Mouse (Mus musculus) right cerebral cortex, postnatal 25 days (tissue): Measurements from ENCODE around the gene Kcnj10.
A peak's percentile ranks its signal among the peaks of the same experiment; 100 is the strongest.

Experiments used
- DNase-seq: peaks from one replicate; pipeline ENCODE4 v3.0.0; 2022

The Kcnj10 gene

GRCm38 (mm10) chr1:172340729-172341321 is at the start of gene Kcnj10:
Gene Kcnj10 (plus strand): TSS chr1:172341210.
- peak; percentile 73 for DNase-seq

- no peak for DNase-seq
Measured at GRCm38 (mm10) chr1:172292880-172293279, 48.1 kb upstream of the Kcnj10 start.

- DNase-seq = peak; percentile 56
Measured at GRCm38 (mm10) chr1:172293449-172293848, 47.6 kb upstream of the Kcnj10 start.

- no peak for DNase-seq
Measured at GRCm38 (mm10) chr1:172295751-172296197, 45.2 kb upstream of the Kcnj10 start.

- no peak for DNase-seq
Measured at GRCm38 (mm10) chr1:172296816-172297510, 44.0 kb upstream of the Kcnj10 start.

GRCm38 (mm10) chr1:172297611-172298537 is 43.1 kb upstream of the Kcnj10 start, which contains the start of gene Atp1a2:
Gene Atp1a2 (minus strand): TSS chr1:172298064.
- DNase-seq = peak; percentile 65

GRCm38 (mm10) chr1:172299528-172299927 is 41.5 kb upstream of the Kcnj10 start:
- no peak for DNase-seq

GRCm38 (mm10) chr1:172300247-172300646 is 40.8 kb upstream of the Kcnj10 start:
- no peak for DNase-seq

- DNase-seq = no peak
Measured at GRCm38 (mm10) chr1:172301180-172301579, 39.8 kb upstream of the Kcnj10 start.

- DNase-seq = no peak
Measured at GRCm38 (mm10) chr1:172302311-172302710, 38.7 kb upstream of the Kcnj10 start.

GRCm38 (mm10) chr1:172302851-172303250 is 38.2 kb upstream of the Kcnj10 start:
- DNase-seq = no peak

GRCm38 (mm10) chr1:172304443-172304842 is 36.6 kb upstream of the Kcnj10 start:
- DNase-seq = peak; percentile 29

- no peak for DNase-seq
Measured at GRCm38 (mm10) chr1:172305153-172305552, 35.9 kb upstream of the Kcnj10 start.

GRCm38 (mm10) chr1:172305635-172306034 is 35.4 kb upstream of the Kcnj10 start:
- no peak for DNase-seq

GRCm38 (mm10) chr1:172306196-172306595 is 34.8 kb upstream of the Kcnj10 start:
- DNase-seq = no peak

GRCm38 (mm10) chr1:172306885-172307284 is 34.1 kb upstream of the Kcnj10 start:
- DNase-seq = peak; percentile 30

GRCm38 (mm10) chr1:172307936-172308335 is 33.1 kb upstream of the Kcnj10 start:
- peak; percentile 8 for DNase-seq

- no peak for DNase-seq
Measured at GRCm38 (mm10) chr1:172308409-172308808, 32.6 kb upstream of the Kcnj10 start.

- peak; percentile 84 for DNase-seq
Measured at GRCm38 (mm10) chr1:172309699-172310398, 31.2 kb upstream of the Kcnj10 start.

- DNase-seq = peak; percentile 63
Measured at GRCm38 (mm10) chr1:172311248-172311906, 29.6 kb upstream of the Kcnj10 start.

- peak; percentile 84 for DNase-seq
Measured at GRCm38 (mm10) chr1:172311921-172312767, 28.9 kb upstream of the Kcnj10 start.
